Mouse (Mus musculus) liver, postnatal 0 days (tissue): ENCODE measurements around the gene Trappc10. TPM values are rescaled to one million over a fixed set of nuclear protein-coding genes. Genes with fewer than 3 reads are reported as not detected.

ENCODE experiments used
- ATAC-seq: fragments of 200-750 bp; cut with Nextera tagmentation; 2 replicates; pipeline ENCODE4 v1.8.0; 2017; ENCODE audit warnings: mild to moderate bottlenecking, moderate library complexity
- DNase-seq: peaks from one replicate; pipeline ENCODE4 v3.0.0-alpha.2; 2016
- H3K27ac ChIP-seq: fragments of 300-500 bp; sonication (generic); 2 replicates; pipeline ENCODE4 v1.5.1; 2014; ENCODE audit warnings: antibody characterized with exemption, moderate library complexity, mild to moderate bottlenecking, low read depth
- H3K27me3 ChIP-seq: fragments of 300-500 bp; sonication (generic); 2 replicates; pipeline ENCODE4 v1.6.1; 2014; ENCODE audit warnings: low read length, control low read depth, mixed read lengths; ENCODE audit not compliant: insufficient read depth
- H3K36me3 ChIP-seq: fragments of 300-500 bp; sonication (generic); replicated peaks from 2 replicates; pipeline ENCODE4 v1.6.1; 2014; ENCODE audit warnings: mild to moderate bottlenecking, control low read depth, low read length, moderate library complexity, mixed read lengths; ENCODE audit not compliant: insufficient read depth
- H3K4me1 ChIP-seq: fragments of 300-500 bp; sonication (generic); 2 replicates; pipeline ENCODE4 v1.6.1; 2014; ENCODE audit warnings: antibody characterized with exemption, mild to moderate bottlenecking, control low read depth; ENCODE audit not compliant: insufficient read depth
- H3K4me2 ChIP-seq: fragments of 300-500 bp; sonication (generic); 2 replicates; pipeline ENCODE4 v1.6.1; 2014; ENCODE audit warnings: low read depth, mild to moderate bottlenecking, low read length, moderate library complexity, mixed read lengths
- H3K4me3 ChIP-seq: fragments of 300-500 bp; sonication (generic); 2 replicates; pipeline ENCODE4 v1.5.1; 2014; ENCODE audit warnings: low read depth, low read length
- H3K9ac ChIP-seq: fragments of 300-500 bp; sonication (generic); replicated peaks from 2 replicates; pipeline ENCODE4 v1.6.1; 2014; ENCODE audit warnings: mild to moderate bottlenecking, moderate library complexity
- H3K9me3 ChIP-seq: fragments of 300-500 bp; sonication (generic); 2 replicates; pipeline ENCODE4 v1.6.1; 2016; ENCODE audit warnings: mild to moderate bottlenecking, control low read depth, low read length, mixed read lengths
- CTCF ChIP-seq: sonication (generic); IDR thresholded peaks from 2 replicates; pipeline ENCODE4 v1.5.1; 2016; ENCODE audit warnings: antibody characterized with exemption, low read depth
- EP300 ChIP-seq: IDR thresholded peaks from 2 replicates; pipeline ENCODE4 v1.6.1; 2016; ENCODE audit warnings: antibody characterized with exemption, low read depth, mild to moderate bottlenecking
- WGBS: fragments of 180-500 bp; shearing (Covaris S2); extraction: QIAGEN DNeasy Blood & Tissue Kit; methylation state at CpG from one replicate; pipeline ENCODE4 v1.1.7; 2014; ENCODE audit not compliant: insufficient replicate concordance; 5-methylcytosine and 5-hydroxymethylcytosine counted together
- polyA plus RNA-seq: library from polyadenylated mRNA; unstranded; fragments of >200 nt; fragmentation: Nextera tagmentation; extraction: Ambion mirVana; gene quantifications from 2 replicates; pipeline ENCODE4 v1.2.1, GENCODE M21; 2015

Trappc10 gene
- polyA plus RNA-seq, 1 experiment from 2014 or later = 14.7 TPM

DNA sequence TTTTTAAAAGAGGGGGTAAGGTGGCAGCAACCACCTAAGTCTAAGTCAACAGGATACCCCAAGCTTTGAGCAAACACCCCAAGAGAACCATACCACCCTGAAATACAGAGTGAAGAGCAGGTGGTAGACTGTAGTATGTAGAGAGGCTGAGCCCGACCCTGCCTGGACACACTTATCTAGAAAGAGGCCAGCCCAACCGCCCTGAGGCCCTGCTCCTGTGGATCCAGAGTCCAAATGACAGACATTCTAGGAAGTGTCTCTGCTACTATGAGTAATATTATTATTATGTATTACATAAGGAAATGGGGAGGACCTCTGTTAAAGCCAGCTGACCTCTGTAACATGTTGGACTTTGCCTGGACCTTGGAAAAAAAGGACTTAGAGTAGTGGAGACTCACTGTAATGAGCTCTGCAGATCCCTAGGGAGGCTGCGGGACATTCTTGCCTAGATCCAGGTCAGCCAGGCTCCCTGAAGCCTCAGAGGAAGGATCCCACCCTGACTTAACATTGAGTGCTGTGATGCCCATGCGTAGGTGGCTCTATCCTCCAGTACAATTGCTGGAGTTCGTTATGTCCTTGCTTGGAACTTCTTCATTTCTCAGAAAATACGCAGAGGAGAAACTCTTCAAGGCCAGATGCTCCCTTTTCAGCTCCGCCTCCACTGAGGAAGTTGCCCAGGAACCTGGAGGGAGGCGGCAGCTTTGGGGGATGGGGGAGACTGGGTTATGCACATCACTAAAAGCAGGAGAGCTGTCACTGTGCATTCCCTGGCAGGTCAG, 100.5 kb downstream of the Trappc10 start:
- Histone ChIP-seq H3K36me3 (no peaks in the 10 kb centered on the region), H3K4me2 (no peak overlapping the region), H3K27ac (0 out of 2 replicates have a peak overlapping the region, but pooled peaks have one; percentile 34), H3K9me3 (no peaks in the 10 kb centered on the region), H3K9ac (no peak overlapping the region), H3K4me1 (peaks cover 24% of the 10 kb centered on the region), H3K27me3 (no peaks in the 10 kb centered on the region), H3K4me3 (no peak overlapping the region)
- no peak for TF ChIP-seq CTCF
- TF ChIP-seq EP300 = no peak
- DNase-seq = no peak
- no peak for ATAC-seq
- WGBS = 40% methylated on average over 8 of the region's 8 CpGs

DNA sequence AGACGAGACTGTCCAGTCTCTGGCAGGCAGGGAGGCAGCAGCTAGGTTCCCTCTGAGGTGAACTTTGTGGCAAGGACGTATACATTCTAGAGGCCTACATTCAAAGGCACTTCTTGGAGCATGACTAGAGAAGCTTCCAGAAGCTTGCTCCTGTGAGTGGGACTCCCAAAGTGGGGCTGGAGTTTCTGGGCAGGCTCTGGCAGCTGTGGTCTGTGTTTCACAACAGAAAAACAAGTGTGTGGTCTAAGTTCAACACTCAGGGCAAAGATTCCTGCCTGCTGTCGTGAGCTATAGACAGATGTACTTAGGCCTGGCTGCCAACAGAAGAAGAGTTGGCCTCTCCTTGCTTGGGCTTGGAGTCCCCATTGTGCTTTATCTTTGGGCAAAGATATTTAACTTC, 103.6 kb downstream of the Trappc10 start:
- no peak for TF ChIP-seq EP300
- no peak for TF ChIP-seq CTCF
- Histone ChIP-seq H3K27ac (no peak overlapping the region), H3K9ac (no peak overlapping the region), H3K27me3 (no peaks in the 10 kb centered on the region), H3K4me1 (peaks cover 26% of the 10 kb centered on the region), H3K4me3 (no peak overlapping the region), H3K4me2 (no peak overlapping the region), H3K36me3 (no peaks in the 10 kb centered on the region), H3K9me3 (no peaks in the 10 kb centered on the region)
- DNase-seq (no peak), ATAC-seq (no peak)
- WGBS = 55% methylated on average over 3 of the region's 3 CpGs

DNA sequence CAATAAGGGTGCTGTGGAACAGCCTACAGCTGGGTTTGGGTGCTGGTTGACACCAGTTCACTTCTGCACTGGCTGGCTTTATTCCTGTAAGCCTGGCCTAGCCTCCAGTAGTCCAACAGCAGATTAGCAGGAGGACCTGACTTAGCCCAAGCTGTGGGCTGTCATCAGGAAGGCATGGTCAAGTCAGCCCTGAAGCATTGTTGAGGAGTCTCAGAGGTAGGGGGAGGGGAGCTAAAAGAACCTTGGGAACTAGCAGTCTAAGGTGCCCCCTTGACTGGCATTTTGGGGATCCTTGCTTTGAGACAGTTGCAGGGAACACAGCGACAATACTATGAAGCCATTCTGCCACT, 104.2 kb downstream of the Trappc10 start:
- Histone ChIP-seq H3K4me2 (no peak overlapping the region), H3K27ac (no peak overlapping the region), H3K4me3 (no peak overlapping the region), H3K36me3 (no peaks in the 10 kb centered on the region), H3K27me3 (no peaks in the 10 kb centered on the region), H3K9me3 (no peaks in the 10 kb centered on the region), H3K9ac (no peak overlapping the region), H3K4me1 (peaks cover 31% of the 10 kb centered on the region)
- no peak for DNase-seq
- no peak for TF ChIP-seq EP300
- no peak for TF ChIP-seq CTCF
- WGBS = 79% methylated on average over 1 of the region's 1 CpGs
- no peak for ATAC-seq

- Histone ChIP-seq H3K4me2 (no peak overlapping the region), H3K4me3 (no peak overlapping the region), H3K4me1 (peaks cover 36% of the 10 kb centered on the region), H3K36me3 (no peaks in the 10 kb centered on the region), H3K27me3 (no peaks in the 10 kb centered on the region), H3K9ac (no peak overlapping the region), H3K27ac (no peak overlapping the region), H3K9me3 (no peaks in the 10 kb centered on the region)
- WGBS = 70% methylated on average over 11 of the region's 11 CpGs
- DNase-seq = no peak
- TF ChIP-seq CTCF (no peak), EP300 (no peak)
- no peak for ATAC-seq
These were observed 104.7 kb downstream of the Trappc10 start for GRCm38 (mm10) chr10:78139572-78140250.

- H3K9ac ChIP-seq = no peak overlapping the region
- no peaks in the 10 kb centered on the region for H3K9me3 ChIP-seq
- no peak overlapping the region for H3K4me2 ChIP-seq
- peaks cover 40% of the 10 kb centered on the region for H3K4me1 ChIP-seq
- TF ChIP-seq EP300 (no peak), CTCF (no peak)
- no peak for ATAC-seq
- no peaks in the 10 kb centered on the region for H3K27me3 ChIP-seq
- no peaks in the 10 kb centered on the region for H3K36me3 ChIP-seq
- WGBS = 51% methylated on average over 14 of the region's 14 CpGs
- DNase-seq = no peak
- H3K27ac ChIP-seq = peak overlapping the region; percentile 26
- no peak overlapping the region for H3K4me3 ChIP-seq
These were observed 105.5 kb downstream of the Trappc10 start for GRCm38 (mm10) chr10:78138812-78139523.

DNA sequence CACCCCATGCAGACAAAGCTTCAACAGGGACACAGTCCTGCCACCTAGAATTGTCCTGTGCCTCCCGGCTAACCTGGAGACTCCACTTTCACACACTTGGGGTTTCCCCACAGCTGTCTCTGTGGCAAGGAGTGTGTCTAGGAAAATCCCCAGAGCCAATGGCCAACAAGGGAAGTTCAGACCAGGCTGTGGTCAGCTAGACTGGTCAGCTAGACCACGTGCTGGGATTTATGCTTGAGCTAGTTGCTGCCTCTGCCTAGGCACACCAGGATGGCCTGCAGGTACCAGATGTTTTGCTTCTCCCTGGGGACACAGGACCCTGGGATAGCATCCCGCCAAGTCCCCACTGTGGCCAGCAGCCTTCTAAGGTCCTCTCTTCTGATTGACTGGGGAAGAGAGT, 107.2 kb downstream of the Trappc10 start:
- WGBS = 65% methylated on average over 3 of the region's 3 CpGs
- no peak for ATAC-seq
- Histone ChIP-seq H3K4me1 (peaks cover 38% of the 10 kb centered on the region), H3K27me3 (no peaks in the 10 kb centered on the region), H3K36me3 (no peaks in the 10 kb centered on the region), H3K9ac (no peak overlapping the region), H3K4me3 (no peak overlapping the region), H3K27ac (no peak overlapping the region), H3K9me3 (no peaks in the 10 kb centered on the region), H3K4me2 (no peak overlapping the region)
- TF ChIP-seq EP300 = no peak
- TF ChIP-seq CTCF = no peak
- DNase-seq = no peak

Other genes with a start within 250 kb of the Trappc10 start
- 23.5 and 31.3 TPM in 2 replicates for gene Pfkl, start 234.6 kb downstream of the Trappc10 start, polyA plus RNA-seq
- gene Dnmt3l, start 202.7 kb downstream of the Trappc10 start, polyA plus RNA-seq = not detected in 2 replicates
- not detected in 2 replicates for gene Aire, start 201.0 kb downstream of the Trappc10 start, polyA plus RNA-seq
- gene Icosl, start 175.3 kb downstream of the Trappc10 start, polyA plus RNA-seq = 0.86 and 1.2 TPM in 2 replicates
- 20.8 and 23.9 TPM in 2 replicates for gene D10Jhu81e, start 74.9 kb downstream of the Trappc10 start, polyA plus RNA-seq
- gene Pwp2, start 59.5 kb downstream of the Trappc10 start, polyA plus RNA-seq = 5.3 and 6.1 TPM in 2 replicates
- 154 and 171 TPM in 2 replicates for gene Agpat3, start 107.8 kb upstream of the Trappc10 start, polyA plus RNA-seq
- gene Rrp1, start 168.4 kb upstream of the Trappc10 start, polyA plus RNA-seq = 93.5 and 95.5 TPM in 2 replicates
- 177 and 187 TPM in 2 replicates for gene Cstb, start 181.0 kb upstream of the Trappc10 start, polyA plus RNA-seq
- 10.1 and 11.0 TPM in 2 replicates for gene Pdxk, start 220.3 kb upstream of the Trappc10 start, polyA plus RNA-seq